Mouse (Mus musculus): ENCODE measurements around the gene Defb28.

Defb28 gene

DNA sequence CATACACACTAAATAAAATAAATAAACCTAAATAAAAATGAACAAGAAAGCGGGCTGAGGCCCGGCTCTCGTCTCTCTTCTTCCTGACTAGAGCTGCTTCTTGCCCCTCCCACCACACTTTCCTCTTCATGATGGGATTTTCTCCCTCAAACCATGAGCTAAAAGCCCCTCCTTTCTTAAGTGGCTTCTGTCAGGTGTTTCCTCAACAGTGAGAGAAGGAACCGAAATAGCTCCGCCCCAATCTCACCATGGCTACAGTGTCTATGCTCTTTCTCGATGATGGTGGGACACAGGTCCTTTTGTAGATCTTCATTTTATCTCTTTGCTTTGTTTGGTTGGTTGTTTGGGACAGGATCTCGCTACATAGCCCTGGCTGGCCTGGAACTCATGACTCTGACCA is 38.6 kb downstream of the Defb28 start:
- no peak for DNase-seq (ENCODE audit: low spot score in 2 of 2)

DNA sequence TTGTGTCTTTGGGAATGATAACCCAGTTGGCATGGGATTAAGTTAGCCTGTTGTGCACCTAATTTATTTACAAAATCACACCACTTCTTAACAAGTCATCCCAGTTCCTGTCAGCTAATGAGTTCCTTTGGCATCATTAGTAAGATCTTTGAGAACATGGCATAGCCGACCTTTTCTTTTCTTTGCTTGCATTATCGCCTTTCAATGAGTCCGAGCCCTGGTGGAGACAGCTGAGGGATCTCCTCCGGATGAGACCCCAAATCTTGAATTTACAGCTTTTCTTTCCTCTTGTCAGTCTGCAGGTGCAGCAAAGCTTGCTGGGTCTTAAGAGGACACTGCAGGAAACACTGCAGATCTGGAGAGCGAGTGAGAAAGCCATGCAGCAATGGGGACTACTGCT is 51.0 kb downstream of the Defb28 start, which contains the start of gene Gm17416:
Gene Gm17416 (plus strand): TSS at position 301 of the 400 bp plus-strand sequence.
- no peak for DNase-seq (ENCODE audit: low spot score in 2 of 2)

DNA sequence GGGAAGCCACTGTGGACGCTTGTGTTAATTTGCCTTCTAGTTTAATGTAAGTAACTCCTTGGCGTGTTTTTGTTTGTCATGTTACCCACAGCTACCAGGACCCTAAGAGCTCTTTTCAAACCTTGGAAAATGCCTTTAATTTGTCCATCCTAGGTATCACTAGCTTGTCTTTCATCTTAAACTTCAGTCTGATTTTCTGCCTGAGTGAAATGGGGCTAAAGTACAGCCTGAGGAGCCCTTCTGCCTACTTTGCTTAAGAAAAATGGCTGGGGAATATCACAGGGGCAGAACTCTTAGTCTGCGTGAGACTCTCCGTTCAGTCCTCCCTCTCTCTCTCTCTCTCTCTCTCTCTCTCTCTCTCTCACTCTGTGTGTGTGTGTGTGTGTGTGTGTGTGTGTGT is 51.8 kb downstream of the Defb28 start:
- DNase-seq (ENCODE audit: low spot score in 2 of 2) = no peak

DNA sequence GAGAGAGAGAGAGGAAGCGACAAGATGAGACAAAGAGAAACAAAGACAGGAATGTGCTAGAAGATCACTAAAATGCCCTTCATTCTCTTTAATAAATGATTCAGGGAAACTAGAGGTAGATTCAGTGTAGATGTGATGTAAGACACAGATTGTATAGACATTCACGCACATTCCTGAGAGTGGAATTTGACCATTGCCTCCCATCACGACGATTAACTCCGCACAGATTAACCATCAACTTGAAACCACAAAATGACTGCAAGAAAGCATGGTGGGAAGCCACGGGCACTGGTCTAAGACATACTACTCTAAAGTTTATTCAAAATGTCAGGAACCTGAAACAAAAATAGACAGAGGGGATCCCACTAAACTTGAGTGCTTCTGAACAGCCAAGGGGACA is 52.3 kb downstream of the Defb28 start:
- no peak for DNase-seq (ENCODE audit: low spot score in 2 of 2)

Data from natural killer cell, adult 2 months (primary cell).